ENCODE assay signal across 15 mouse cellular contexts in genomic region chr6:84641062-84641431, GRCm38 (mm10). TPM values are rescaled to one million over a fixed set of nuclear protein-coding genes. Genes with fewer than 3 reads are reported as not detected.
DNase-seq lines count a peak whose midpoint lies in the region; ATAC-seq lines count a peak whose summit lies in the region.
"Had no signal": no experiment of that assay in that cellular context is flagged by ENCODE, and none has a peak within 500 bp of the region (broad histone marks: within the 10 kb centered on the region; RNA-seq: fewer than 3 reads in every experiment).

No protein-coding gene starts in this region.

- H3K27me3 ChIP-seq in heart, embryonic 12.5 days (replicated peaks), result no peaks in the 10 kb centered on the region
- no peaks in the 10 kb centered on the region for H3K27me3 ChIP-seq in limb, embryonic 12.5 days
- H3K27me3 ChIP-seq in limb, embryonic 10.5 days (ENCODE audit: low read depth, poor library complexity, severe bottlenecking), result no peaks in the 10 kb centered on the region
- H3K27me3 ChIP-seq in intestine, embryonic 15.5 days (replicated peaks), result no peaks in the 10 kb centered on the region
- H3K27me3 ChIP-seq: limb, embryonic 13.5 days had no signal

- peak overlapping the region; percentile 35 for H3K27ac ChIP-seq in heart, embryonic 12.5 days (ENCODE audit: poor library complexity, severe bottlenecking)
- 0 out of 2 replicates have a peak overlapping the region, but pooled peaks have one; percentile 25 for H3K27ac ChIP-seq in limb, embryonic 12.5 days
- H3K27ac ChIP-seq in limb, embryonic 10.5 days, result no peak overlapping the region
- H3K27ac ChIP-seq in intestine, embryonic 15.5 days, result peak overlapping the region; percentile 46
- H3K27ac ChIP-seq: hindbrain, postnatal 0 days; limb, embryonic 13.5 days had no signal

- H3K9me3 ChIP-seq in heart, embryonic 12.5 days (replicated peaks), result no peaks in the 10 kb centered on the region
- no peaks in the 10 kb centered on the region for H3K9me3 ChIP-seq in limb, embryonic 12.5 days
- H3K9me3 ChIP-seq in limb, embryonic 10.5 days (replicated peaks), result no peaks in the 10 kb centered on the region
- no peaks in the 10 kb centered on the region for H3K9me3 ChIP-seq in intestine, embryonic 15.5 days
- H3K9me3 ChIP-seq: limb, embryonic 13.5 days had no signal

- ATAC-seq in heart, embryonic 12.5 days (ENCODE audit: insufficient number of reproducible peaks, low FRiP score), result no peak
- no peak for ATAC-seq in limb, embryonic 12.5 days (ENCODE audit: insufficient number of reproducible peaks, insufficient read depth, low FRiP score, low TSS enrichment, low read depth)
- ATAC-seq in intestine, embryonic 15.5 days, result peak; percentile 74
- ATAC-seq: forebrain, embryonic 16.5 days; hindbrain, postnatal 0 days had no signal

- H3K9ac ChIP-seq in heart, embryonic 12.5 days, result no peak overlapping the region
- no peak overlapping the region for H3K9ac ChIP-seq in limb, embryonic 12.5 days (replicated peaks)
- H3K9ac ChIP-seq in intestine, embryonic 15.5 days, result no peak overlapping the region
- H3K9ac ChIP-seq: limb, embryonic 13.5 days had no signal

- no peak for DNase-seq in heart, postnatal 36 days
- DNase-seq in limb, embryonic 10.5 days (ENCODE audit: low spot score), result no peak
- DNase-seq in A20 (ENCODE audit: low read depth, low spot score), result peak; percentile 1
- DNase-seq in frontal cortex, adult 2 months (ENCODE audit: extremely low spot score in 1 of 2, low spot score in 1 of 2), result no peak
- no peak for DNase-seq in cerebellum, adult 18-20 months
- DNase-seq: cerebellum, adult 11 months; midbrain, embryonic 14.5 days; thymus, adult 2 months had no signal

- no peaks in the 10 kb centered on the region for H3K36me3 ChIP-seq in heart, embryonic 12.5 days
- H3K36me3 ChIP-seq in limb, embryonic 12.5 days, result no peaks in the 10 kb centered on the region
- H3K36me3 ChIP-seq in limb, embryonic 10.5 days, result no peaks in the 10 kb centered on the region
- H3K36me3 ChIP-seq in intestine, embryonic 15.5 days, result no peaks in the 10 kb centered on the region
- H3K36me3 ChIP-seq: limb, embryonic 13.5 days had no signal

- peaks cover 35% of the 10 kb centered on the region for H3K4me1 ChIP-seq in heart, embryonic 12.5 days (replicated peaks)
- peaks cover 8% of the 10 kb centered on the region for H3K4me1 ChIP-seq in limb, embryonic 12.5 days (replicated peaks)
- peaks cover 12% of the 10 kb centered on the region for H3K4me1 ChIP-seq in limb, embryonic 10.5 days
- peaks cover 23% of the 10 kb centered on the region for H3K4me1 ChIP-seq in intestine, embryonic 15.5 days (replicated peaks)

- H3K4me3 ChIP-seq in heart, embryonic 12.5 days, result no peak overlapping the region
- H3K4me3 ChIP-seq in limb, embryonic 12.5 days (replicated peaks), result no peak overlapping the region
- H3K4me3 ChIP-seq in limb, embryonic 10.5 days, result no peak overlapping the region
- no peak overlapping the region for H3K4me3 ChIP-seq in intestine, embryonic 15.5 days (replicated peaks)
- H3K4me3 ChIP-seq: limb, embryonic 13.5 days had no signal

- no peak overlapping the region for H3K4me2 ChIP-seq in heart, embryonic 12.5 days
- H3K4me2 ChIP-seq in limb, embryonic 12.5 days, result no peak overlapping the region
- H3K4me2 ChIP-seq in intestine, embryonic 15.5 days (replicated peaks), result peak overlapping the region; percentile 7; the same call in 1 of the 2 replicates
- H3K4me2 ChIP-seq: limb, embryonic 13.5 days had no signal

- intact Hi-C loops in heart, postnatal 36 days (cut with DNase I), result loop anchor here (2.0 kb wide), 2 partner anchors 14 to 52 kb away; no protein-coding TSS in a partner anchor

- 46% methylated on average over 4 of the region's 4 CpGs for WGBS in heart, embryonic 12.5 days
- 62% methylated on average over 4 of the region's 4 CpGs for WGBS in limb, embryonic 12.5 days
- WGBS in limb, embryonic 10.5 days, result 63% methylated on average over 4 of the region's 4 CpGs
- 27% methylated on average over 4 of the region's 4 CpGs for WGBS in intestine, embryonic 15.5 days

RNA-seq across cellular contexts. Expression of gene Cyp26b1, which starts 47.3 kb away (rescaled TPM):
- polyA plus RNA-seq in heart, embryonic 12.5 days (2016; fragmentation: Nextera tagmentation; extraction: Ambion mirVana), result 2.9 and 3.8 TPM in 2 replicates
- total RNA-seq in heart, postnatal 36 days (2021), result 10 to 100 TPM in 1 of 2 experiments, 1 to 10 TPM in 1; 6.0 to 16.9 TPM
- polyA plus RNA-seq in limb, embryonic 12.5 days (2016; fragmentation: Nextera tagmentation; extraction: Ambion mirVana), result 44.8 and 45.4 TPM in 2 replicates
- polyA plus RNA-seq in limb, embryonic 10.5 days (2016; fragmentation: Nextera tagmentation; extraction: Ambion mirVana), result 32.7 and 47.1 TPM in 2 replicates
- polyA plus RNA-seq in intestine, embryonic 15.5 days (2015; fragmentation: Nextera tagmentation; extraction: Ambion mirVana), result 2.0 and 2.6 TPM in 2 replicates
- 3.3 and 3.5 TPM in 2 replicates for polyA plus RNA-seq in frontal cortex, adult 2 months (2012; rRNA removed)
- total RNA-seq: megakaryocyte progenitor cell, adult 5-6 weeks had no signal
